Mouse (Mus musculus): ENCODE results near the gene Smn1.

GRCm38 (mm10) chr13:100152659-100153058 lies 28.0 kb downstream of the Smn1 start:
- TF ChIP-seq CTCF (IDR thresholded peaks at IDR 0.05; ENCODE audit: low read depth), result no peak
- TF ChIP-seq EP300 (optimal IDR thresholded peaks at IDR 0.05), result no peak
